9 mouse cellular contexts compared by ENCODE assay signal in genomic region chr1:132771377-132771776, GRCm38 (mm10). TPM values are rescaled to one million over a fixed set of nuclear protein-coding genes. Genes with fewer than 3 reads are reported as not detected.
DNase-seq lines count a peak whose midpoint lies in the region; ATAC-seq and TF ChIP-seq lines count a peak whose summit lies in the region.
"Had no signal": no experiment of that assay in that cellular context is flagged by ENCODE, and none has a peak within 500 bp of the region (broad histone marks: within the 10 kb centered on the region; RNA-seq: fewer than 3 reads in every experiment).

No protein-coding gene starts in this region.

- WGBS in liver, adult 2 months, result 21% methylated on average over 5 of the region's 5 CpGs
- 20% methylated on average over 5 of the region's 5 CpGs for WGBS in liver, embryonic 12.5 days (ENCODE audit: insufficient replicate concordance)
- 38% methylated on average over 5 of the region's 5 CpGs for WGBS in midbrain, embryonic 11.5 days

- H3K4me1 ChIP-seq in liver, adult 2 months (ENCODE audit: control insufficient read depth, insufficient read depth, low read length), result no peaks in the 10 kb centered on the region
- no peaks in the 10 kb centered on the region for H3K4me1 ChIP-seq in liver, embryonic 12.5 days
- no peaks in the 10 kb centered on the region for H3K4me1 ChIP-seq in testis, adult 2 months (ENCODE audit: control insufficient read depth, insufficient read depth, low read length)
- peaks cover 2% of the 10 kb centered on the region for H3K4me1 ChIP-seq in midbrain, embryonic 11.5 days (ENCODE audit: control insufficient read depth, insufficient read depth, low read length)

- no peaks in the 10 kb centered on the region for H3K36me3 ChIP-seq in liver, adult 2 months (ENCODE audit: control insufficient read depth, insufficient read depth, low read length)
- H3K36me3 ChIP-seq in liver, embryonic 12.5 days, result no peaks in the 10 kb centered on the region
- H3K36me3 ChIP-seq in testis, adult 2 months (ENCODE audit: control insufficient read depth, insufficient read depth, low read length), result no peaks in the 10 kb centered on the region
- no peaks in the 10 kb centered on the region for H3K36me3 ChIP-seq in midbrain, embryonic 11.5 days (ENCODE audit: control insufficient read depth, insufficient read depth, low read length)
- H3K36me3 ChIP-seq: heart, embryonic 15.5 days; neural tube, embryonic 13.5 days had no signal

- no peak for TF ChIP-seq POLR2A in liver, adult 2 months (IDR thresholded peaks at IDR 0.05; ENCODE audit: extremely low read depth, insufficient read depth, low read length)
- TF ChIP-seq POLR2A in testis, adult 2 months (IDR thresholded peaks at IDR 0.05; ENCODE audit: control insufficient read depth, low read depth, low read length), result no peak

- H3K4me2 ChIP-seq in liver, embryonic 12.5 days, result no peak overlapping the region
- H3K4me2 ChIP-seq in midbrain, embryonic 11.5 days, result no peak overlapping the region
- H3K4me2 ChIP-seq: heart, embryonic 15.5 days; neural tube, embryonic 13.5 days had no signal

- no peak overlapping the region for H3K27ac ChIP-seq in liver, adult 2 months (replicated peaks; ENCODE audit: insufficient read depth, low read depth, low read length)
- no peak overlapping the region for H3K27ac ChIP-seq in liver, embryonic 12.5 days
- H3K27ac ChIP-seq in testis, adult 2 months (ENCODE audit: control insufficient read depth, insufficient read depth, low read depth, low read length), result no peak overlapping the region
- H3K27ac ChIP-seq in midbrain, embryonic 11.5 days (ENCODE audit: low read depth, low read length), result no peak overlapping the region
- H3K27ac ChIP-seq: heart, embryonic 15.5 days; neural tube, embryonic 13.5 days had no signal

- H3K79me2 ChIP-seq in liver, adult 2 months (ENCODE audit: control insufficient read depth, insufficient read depth, low read length), result no peaks in the 10 kb centered on the region

- no peak overlapping the region for H3K9ac ChIP-seq in liver, adult 2 months (ENCODE audit: low read depth, low read length)
- H3K9ac ChIP-seq in liver, embryonic 12.5 days, result no peak overlapping the region
- no peak overlapping the region for H3K9ac ChIP-seq in midbrain, embryonic 11.5 days (ENCODE audit: low read length)
- H3K9ac ChIP-seq: heart, embryonic 15.5 days; neural tube, embryonic 13.5 days had no signal

- H3K4me3 ChIP-seq in liver, adult 2 months (ENCODE audit: insufficient read depth, low read depth, low read length), result no peak overlapping the region
- H3K4me3 ChIP-seq in liver, embryonic 12.5 days, result no peak overlapping the region
- no peak overlapping the region for H3K4me3 ChIP-seq in testis, adult 2 months (ENCODE audit: control insufficient read depth, low read depth, low read length)
- H3K4me3 ChIP-seq in midbrain, embryonic 11.5 days (ENCODE audit: low read depth, low read length), result no peak overlapping the region
- H3K4me3 ChIP-seq: heart, embryonic 15.5 days; neural tube, embryonic 13.5 days had no signal

- peak; percentile 81 for TF ChIP-seq CTCF in liver, adult 2 months (IDR thresholded peaks at IDR 0.05; ENCODE audit: low read depth, low read length)
- peak; percentile 69; the same call in 1 of the 2 replicates for TF ChIP-seq CTCF in testis, adult 2 months (IDR thresholded peaks at IDR 0.05; ENCODE audit: control insufficient read depth, insufficient read depth, insufficient replicate concordance, low read depth, low read length)

- ATAC-seq in liver, embryonic 12.5 days, result no peak
- ATAC-seq in midbrain, embryonic 11.5 days (ENCODE audit: low FRiP score), result no peak

- no peaks in the 10 kb centered on the region for H3K27me3 ChIP-seq in liver, adult 2 months (ENCODE audit: control insufficient read depth, insufficient read depth, low read length)
- 0 out of 2 replicates have a peak, but pooled peaks cover 5% of the 10 kb centered on the region for H3K27me3 ChIP-seq in liver, embryonic 12.5 days (replicated peaks)
- no peaks in the 10 kb centered on the region for H3K27me3 ChIP-seq in testis, adult 2 months (ENCODE audit: control insufficient read depth, insufficient read depth, low read length)
- no peaks in the 10 kb centered on the region for H3K27me3 ChIP-seq in midbrain, embryonic 11.5 days (ENCODE audit: control insufficient read depth, insufficient read depth, low read length)

- peak; percentile 27 for DNase-seq in liver, adult 2 months (ENCODE audit: extremely low read depth, low read depth, low spot score)
- DNase-seq in ZHBTc4 (ENCODE audit: low read depth, low spot score), result peak; percentile 78
- DNase-seq in cerebellum, adult 8-10 months, result peak; percentile 75
- DNase-seq in kidney, postnatal 4 days, result peak; percentile 79 to 82
- DNase-seq in midbrain, embryonic 11.5 days (ENCODE audit: low spot score, missing footprints), result no peak

- no peaks in the 10 kb centered on the region for H3K9me3 ChIP-seq in liver, embryonic 12.5 days (replicated peaks)
- H3K9me3 ChIP-seq in midbrain, embryonic 11.5 days (ENCODE audit: control insufficient read depth, low read length), result no peaks in the 10 kb centered on the region
- H3K9me3 ChIP-seq: heart, embryonic 15.5 days; neural tube, embryonic 13.5 days had no signal

RNA-seq across cellular contexts. Expression of gene Nfasc, which starts 29.8 kb away (rescaled TPM):
- 0.09 and 0.20 TPM in 2 replicates for total RNA-seq in liver, adult 2 months (2014; rRNA removed)
- 0.02 and 0.11 TPM in 2 replicates for polyA plus RNA-seq in liver, adult 2 months (2012; rRNA removed)
- 0.12 and 0.26 TPM in 2 replicates for polyA plus RNA-seq in liver, embryonic 12.5 days (2016; fragmentation: Nextera tagmentation; extraction: Ambion mirVana)
- polyA plus RNA-seq in testis, adult 2 months (2012; rRNA removed), result 0.43 and 0.49 TPM in 2 replicates
- 16.4 and 19.2 TPM in 2 replicates for polyA plus RNA-seq in midbrain, embryonic 11.5 days (2014; fragmentation: Nextera tagmentation; extraction: Ambion mirVana)

Comparison
In these comparisons a context has a peak if more than half of its experiments do, and no peak if none do; other contexts are left out.
1. RNA of gene Nfasc, which starts 29.8 kb away (polyA plus RNA-seq): 16.4 to 19.2 TPM in midbrain, embryonic 11.5 days; 0.43 to 0.49 TPM in testis, adult 2 months, 0.12 to 0.26 TPM in liver, embryonic 12.5 days and 0.02 to 0.11 TPM in liver, adult 2 months; every median in the first group is over 10 times any median in the second.